Mouse (Mus musculus) thymus, postnatal 4 days (tissue): ENCODE results near the gene Thra.
A peak's percentile ranks its signal among the peaks of the same experiment; 100 is the strongest.

Experiments used
- DNase-seq: peaks from one replicate; pipeline ENCODE4 v3.0.0; 2021

Thra gene

DNA sequence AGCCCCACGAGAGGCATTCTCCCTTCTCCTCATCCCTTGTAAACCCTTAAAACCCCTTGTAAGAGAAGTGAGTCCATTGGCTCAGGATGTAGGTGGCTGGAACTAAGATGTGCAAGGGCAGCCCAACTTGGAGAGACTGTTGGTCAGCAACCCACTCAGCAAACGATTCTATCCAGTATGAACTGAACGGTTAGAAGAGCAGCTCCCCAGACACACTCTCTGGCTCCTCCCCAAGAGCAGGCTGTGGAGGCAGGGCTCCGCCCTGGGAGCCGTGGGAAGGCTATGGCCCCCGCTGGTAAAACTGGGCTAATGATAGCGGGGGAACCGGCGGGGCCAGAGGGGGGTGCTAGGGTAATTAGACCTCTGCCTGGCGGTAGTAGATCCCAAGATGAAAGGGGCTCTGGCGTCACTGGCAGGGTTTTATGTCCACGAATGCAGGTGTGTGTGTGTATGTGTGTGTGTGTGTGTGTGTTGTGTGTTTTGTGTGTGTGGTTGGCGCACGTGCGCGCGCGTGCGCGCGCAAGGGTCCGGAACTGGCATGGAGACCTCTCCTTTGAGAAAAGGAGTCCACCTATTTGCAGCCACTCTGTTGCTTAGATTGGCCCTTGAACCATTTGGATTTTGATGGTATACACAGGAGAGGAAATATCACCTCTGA is at the start of gene Thra:
Thra (plus strand) TSS at position 246 of the 658 bp plus-strand sequence.
- DNase-seq: peak; percentile 55

DNA sequence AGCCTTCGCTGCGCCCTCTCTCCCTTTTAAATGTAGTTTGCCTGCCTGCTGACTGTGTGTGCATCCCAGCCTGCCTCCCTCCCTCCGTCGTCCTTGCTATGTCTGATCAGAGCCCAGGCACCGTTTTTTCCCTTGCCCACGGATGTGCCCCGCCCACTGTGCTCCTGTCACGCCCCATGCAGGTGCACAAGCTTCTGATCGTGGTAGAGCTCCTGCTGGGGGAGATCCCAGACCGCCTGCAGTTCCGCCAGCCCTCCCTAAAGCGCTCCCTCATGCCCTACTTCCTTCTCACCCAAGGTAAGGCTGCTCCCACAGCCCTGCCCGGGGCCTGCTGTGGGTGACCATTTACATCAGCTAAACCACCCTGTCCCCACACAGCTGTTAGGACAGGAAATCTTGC is 47.2 kb upstream of the Thra start:
- peak; percentile 87 for DNase-seq

DNA sequence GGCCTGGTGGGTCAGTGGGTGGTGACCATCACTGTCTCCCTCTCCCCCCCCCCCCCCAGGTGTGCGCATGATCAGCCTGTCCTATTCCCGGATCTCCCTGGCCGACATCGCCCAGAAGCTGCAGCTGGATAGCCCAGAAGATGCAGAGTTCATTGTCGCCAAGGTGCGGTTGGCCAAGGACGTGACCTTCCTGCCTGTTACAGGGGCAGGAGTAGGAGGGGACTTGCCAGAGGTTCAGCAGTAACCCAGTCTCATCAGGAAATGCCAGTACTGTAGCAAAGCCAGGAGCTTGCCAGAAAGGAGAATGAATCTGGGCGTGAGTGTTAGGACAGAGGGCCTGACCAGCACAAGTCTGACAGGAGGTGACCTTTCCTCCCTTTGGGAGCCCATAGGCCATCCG is 46.7 kb upstream of the Thra start:
- no peak for DNase-seq

DNA sequence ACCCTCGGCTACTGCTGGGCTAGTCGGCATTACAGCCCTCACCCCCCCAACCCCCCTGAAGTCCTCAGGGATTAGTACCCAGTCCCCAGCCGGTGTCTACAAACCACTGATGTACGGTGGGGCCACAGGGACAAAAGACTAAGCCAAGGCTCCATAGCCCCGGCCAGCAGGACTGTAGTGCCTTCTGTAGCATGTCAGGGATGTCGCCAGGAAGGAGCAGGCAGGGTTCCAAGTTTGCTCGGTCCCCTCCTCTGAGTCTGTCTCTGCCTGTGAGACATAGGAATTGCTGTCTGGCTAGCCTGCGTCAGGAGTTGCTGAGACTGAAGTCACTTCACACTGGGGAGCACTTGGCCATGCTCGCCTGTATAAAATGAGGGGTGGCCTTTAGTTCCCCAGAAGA is 46.1 kb upstream of the Thra start:
- no peak for DNase-seq

DNA sequence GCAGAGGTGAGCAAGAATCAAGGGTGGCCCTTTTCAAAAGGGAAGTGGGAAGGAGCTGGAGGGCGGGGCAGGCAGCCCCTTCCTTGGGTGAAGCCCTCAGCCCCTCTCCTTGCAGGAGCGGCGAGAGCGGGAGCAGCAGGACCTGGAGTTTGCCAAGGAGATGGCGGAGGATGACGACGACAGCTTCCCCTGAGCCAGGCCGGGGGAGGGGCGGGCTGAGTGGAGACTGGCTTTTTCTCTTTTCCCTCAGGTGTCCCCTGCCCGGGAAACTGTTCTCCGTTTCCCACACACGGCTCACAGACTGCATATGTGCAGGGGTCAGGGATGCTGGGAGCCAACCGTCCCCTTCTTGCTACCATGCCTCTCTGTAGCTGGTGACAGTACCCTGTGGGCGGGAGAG is 45.0 kb upstream of the Thra start:
- DNase-seq: no peak

DNA sequence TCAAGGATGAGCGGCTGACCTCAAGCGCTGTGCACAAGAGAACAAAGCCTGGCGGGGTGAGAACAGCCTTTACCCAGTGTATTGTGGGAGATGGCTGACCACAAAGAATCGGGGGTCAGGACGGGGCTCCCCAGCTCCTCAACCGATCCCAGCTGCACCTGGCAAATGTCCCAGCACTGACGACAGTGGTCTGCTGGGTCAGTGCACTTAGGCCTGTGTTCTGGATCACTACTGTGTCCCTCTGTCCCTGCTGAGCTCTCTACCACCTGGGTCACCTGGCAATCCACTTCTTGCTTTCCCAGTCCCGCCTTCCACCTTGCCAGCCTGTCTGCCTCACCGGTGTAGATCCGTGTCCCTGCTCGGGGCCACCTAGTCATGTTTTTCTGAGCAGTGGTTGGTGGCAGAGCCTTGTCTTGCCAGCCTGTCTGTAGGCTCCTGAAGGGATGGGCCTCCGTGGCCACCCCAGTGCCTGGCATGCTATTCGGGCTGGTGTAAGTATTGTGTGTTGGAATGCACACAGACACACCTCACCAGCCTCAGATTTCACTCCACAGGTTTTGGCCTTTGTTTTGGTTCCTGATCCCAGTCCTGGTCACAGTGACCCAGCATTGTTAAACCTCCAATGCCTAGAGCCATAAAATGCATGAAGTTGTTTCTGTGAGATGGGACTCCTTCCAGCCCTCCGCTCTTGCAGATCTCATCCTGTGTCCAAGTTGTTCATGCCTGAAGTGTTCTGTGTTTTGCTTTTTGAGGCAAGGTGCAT is 43.8 kb upstream of the Thra start:
- DNase-seq: no peak

DNA sequence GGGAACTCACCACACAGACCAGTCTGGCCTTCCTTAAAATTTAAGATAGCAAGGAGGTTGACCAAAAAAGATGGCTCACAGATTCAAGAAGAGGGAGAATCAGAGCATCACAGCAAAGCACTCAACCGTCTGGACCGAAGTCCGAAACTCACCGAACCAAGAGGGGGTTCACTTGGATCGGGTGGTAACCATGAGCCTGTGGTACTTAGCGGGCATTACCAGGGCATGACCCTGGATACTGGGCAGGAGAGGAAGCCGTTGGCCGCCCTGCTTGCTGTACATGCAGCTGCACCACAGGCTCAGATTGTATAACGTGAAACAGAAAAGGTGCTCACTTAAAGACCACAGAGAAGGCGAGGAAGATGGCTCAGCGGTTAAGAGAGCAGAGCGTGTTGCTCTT is 43.2 kb upstream of the Thra start:
- no peak for DNase-seq

DNA sequence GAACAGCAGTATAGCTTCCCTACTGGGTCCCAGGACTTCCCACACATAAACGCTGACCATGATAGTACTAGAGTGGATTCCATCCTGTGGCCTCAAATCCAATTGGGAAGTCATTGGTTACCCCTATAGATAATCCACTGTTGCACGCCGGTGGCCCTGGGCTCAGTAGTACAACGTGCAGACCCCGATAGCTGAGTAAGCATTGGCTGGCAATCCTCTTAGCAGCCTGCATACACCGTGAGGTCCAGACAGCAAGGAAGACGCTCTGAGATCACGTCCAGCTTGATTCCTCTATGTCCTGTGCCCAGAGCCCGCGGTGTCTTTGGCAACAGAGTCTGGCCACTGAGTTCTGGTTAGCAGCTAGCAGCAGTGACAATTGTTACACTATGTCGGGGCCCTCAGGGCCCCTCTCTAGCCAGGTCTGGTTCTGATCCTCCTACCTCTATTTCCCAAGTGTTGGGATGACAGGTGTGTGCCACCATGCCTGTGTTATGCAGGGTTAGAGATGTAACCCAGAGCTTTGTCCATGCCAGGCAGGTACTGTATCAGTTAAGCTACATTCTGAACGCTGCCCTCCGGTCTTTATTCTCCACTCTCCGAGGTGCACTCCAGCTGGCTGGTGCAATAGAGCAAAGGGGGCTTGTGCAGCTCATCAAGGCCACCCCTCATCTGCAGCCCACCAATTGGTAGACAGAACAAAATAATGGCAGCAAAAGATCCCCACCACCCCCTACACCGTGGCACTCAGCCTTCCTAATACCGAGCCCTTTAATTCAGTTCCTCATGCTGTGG is 41.4 kb upstream of the Thra start:
- no peak for DNase-seq

DNA sequence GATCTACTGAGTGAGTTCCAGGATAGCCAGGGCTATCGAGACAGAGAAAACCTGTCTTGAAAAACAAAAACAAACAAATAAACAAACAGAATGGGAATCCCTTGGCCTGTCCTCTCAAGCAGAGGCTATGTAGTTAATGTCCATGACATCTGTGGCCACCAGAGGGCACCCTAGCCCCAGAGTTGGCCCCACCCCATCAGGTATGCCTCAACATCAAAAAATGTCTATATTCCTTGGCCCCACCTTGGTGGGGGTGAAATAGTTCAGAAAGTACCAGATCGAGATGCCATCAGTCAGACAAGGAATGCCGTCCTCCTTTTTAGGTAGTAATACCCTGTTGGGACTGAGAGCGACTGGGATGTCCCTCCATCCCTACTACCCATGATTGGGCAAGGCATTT is 40.5 kb upstream of the Thra start:
- DNase-seq: peak; percentile 89

DNA sequence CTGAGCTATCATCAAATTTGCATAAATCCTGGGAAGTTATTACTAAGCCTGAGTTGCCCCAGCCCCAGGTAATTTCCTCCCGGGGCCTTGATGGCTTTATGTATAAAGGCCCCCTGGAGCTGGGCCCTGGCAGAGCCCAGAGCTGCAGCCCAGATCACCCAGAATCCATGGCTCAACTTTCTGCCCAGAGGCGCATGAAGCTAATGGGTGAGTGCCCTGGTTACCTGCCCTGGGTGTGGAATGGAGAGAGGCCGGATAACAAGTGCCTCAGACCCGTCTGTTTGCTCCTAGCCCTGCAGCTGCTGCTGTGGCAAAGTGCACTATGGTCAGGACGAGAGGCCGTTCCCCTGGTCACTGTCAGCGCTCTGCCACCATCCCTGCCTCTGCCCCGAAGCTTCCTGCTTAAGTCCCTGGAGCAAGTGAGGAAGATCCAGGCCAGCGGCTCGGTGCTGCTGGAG is 39.2 kb upstream of the Thra start, which contains the start of gene Csf3:
Csf3 (plus strand) TSS at position 51 of the 458 bp plus-strand sequence.
- no peak for DNase-seq

DNA sequence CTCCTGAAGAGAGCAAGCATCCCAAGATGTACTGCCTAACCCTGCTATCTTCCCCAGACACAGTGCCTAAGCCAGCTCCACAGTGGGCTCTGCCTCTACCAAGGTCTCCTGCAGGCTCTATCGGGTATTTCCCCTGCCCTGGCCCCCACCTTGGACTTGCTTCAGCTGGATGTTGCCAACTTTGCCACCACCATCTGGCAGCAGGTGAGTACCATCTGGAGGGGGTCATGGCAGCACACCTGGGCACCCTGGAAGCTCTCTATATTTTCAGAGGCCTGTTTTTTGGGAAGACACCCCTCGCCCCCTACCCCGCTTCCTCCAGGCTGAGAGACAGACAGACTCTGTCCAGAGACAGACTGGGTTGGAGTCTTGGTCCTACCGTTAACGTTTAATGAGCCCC is 38.1 kb upstream of the Thra start:
- DNase-seq: no peak

DNA sequence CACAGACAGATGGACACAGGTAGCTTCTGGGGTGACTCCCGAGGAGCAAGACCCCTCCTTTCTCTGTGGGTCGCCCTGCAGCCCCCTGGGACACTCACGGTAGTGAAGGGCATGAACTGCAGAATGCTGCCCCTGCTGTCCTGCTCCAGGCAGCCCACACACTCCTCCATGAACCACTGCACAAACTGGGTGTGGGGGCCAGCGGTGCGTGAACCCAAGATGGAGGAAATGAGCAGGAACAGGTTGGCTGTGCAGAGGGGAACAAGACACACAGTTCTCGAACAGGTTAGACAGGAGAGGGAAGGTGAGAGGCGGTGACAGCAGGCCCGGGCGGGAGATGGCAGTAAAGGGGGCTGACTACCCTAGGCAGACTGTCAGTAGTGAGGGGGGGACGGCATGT is 35.4 kb upstream of the Thra start:
- no peak for DNase-seq

DNA sequence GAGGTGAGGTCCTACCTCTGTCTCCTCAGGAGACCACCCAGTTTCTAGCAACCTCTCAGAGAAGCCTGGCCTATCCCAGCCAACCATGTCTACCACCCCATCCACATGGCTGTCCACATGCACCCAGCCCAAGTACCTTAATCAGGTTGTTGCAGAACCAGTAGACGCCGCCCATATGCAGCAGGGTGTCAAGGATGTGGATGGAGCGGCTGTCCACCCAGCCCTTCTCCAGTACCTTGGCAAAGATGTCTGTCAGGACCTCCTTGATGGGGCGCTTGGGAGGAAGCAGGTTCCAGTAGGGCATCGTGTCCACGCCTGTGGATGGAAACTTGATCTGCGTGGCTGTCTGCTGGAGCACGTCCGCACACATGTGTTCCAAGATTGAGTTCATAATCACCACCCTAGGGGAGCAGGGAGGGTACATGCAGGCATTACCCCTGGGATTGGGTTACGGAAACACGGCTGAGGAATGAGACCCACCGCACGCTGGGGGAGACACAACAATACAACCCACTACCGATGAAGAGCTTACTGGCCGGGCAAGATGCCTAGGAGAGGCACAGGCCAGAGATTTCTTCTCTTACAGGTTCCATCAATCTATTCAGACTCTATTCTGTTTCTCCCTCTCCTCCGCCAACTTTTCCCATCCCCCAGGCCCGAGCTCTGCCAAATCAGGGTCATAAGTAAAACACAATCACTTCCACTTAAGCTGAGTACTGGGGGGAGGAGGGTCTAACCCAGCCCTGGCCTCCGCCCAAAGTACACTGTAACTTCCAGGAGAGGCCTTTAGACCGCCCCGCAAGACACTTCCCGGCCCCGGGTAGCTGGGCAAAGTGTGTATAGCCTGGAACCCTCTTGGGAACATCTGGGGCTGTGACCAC is 32.8 kb upstream of the Thra start:
- DNase-seq: no peak

DNA sequence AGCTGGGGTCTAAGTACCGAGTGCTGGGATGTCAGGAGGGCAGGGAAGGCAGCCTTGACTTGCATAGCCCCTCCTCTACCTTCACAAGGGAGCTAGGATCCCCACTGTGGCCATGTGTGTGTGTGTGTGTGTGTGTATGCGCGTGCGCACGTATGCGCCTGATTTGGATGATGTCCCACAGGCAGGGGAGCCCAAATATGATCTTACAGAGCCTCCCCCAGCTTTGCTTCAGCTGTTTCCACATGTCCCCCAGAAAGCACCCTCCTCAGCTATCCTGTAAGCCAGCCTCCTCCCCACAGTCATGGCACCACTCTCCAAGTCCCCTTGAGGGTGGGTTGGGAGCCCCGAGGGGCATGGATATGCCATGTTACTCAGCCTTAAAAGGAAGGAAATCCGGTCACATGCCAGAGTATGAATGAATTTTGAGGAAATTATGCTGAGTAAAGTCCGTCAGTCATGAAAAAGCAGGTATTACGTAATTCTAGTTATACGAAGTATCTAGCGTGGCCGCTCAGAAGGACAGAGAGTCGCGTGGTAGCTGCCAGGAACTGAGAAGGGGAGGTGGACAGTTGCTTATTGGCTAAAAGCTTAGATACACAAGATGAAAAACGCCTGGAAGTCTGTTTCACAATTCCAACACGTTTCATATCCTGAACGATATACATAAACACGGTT is 32.0 kb upstream of the Thra start:
- DNase-seq: no peak

DNA sequence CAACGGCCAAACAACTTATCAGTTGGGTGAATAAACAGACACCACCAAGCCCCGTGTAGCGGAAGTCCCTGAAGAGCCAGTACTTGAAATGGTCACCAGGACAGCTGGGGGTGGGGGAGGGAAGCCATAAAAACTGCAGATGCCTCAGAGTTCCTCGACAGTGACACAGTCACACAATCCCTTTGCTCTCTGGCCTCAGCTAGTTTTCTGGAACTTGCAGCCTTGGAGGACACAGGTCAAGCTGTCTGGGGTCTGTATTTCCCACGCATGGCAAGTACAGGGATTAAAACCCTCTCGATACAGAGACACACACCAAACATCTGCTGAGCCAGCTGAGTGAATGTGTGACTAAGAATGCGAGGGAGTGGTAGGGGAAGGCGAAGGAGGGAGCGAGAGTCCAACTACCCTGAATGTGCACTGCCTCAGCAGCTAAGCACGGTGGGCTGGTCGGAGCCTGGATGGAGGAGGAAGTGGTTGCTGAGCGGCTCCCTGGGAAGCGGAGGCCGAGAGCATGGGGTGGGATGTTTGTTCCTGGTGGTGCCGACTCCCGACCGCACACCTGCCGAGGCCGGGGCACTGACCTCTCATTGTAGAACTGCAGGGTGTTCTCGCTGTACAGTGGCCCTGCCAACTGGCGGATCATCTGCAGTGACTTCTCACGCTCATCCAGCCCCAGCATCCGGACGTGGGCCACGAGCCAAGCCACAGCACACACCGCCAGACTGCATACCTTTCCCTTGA is 31.3 kb upstream of the Thra start:
- DNase-seq: no peak

DNA sequence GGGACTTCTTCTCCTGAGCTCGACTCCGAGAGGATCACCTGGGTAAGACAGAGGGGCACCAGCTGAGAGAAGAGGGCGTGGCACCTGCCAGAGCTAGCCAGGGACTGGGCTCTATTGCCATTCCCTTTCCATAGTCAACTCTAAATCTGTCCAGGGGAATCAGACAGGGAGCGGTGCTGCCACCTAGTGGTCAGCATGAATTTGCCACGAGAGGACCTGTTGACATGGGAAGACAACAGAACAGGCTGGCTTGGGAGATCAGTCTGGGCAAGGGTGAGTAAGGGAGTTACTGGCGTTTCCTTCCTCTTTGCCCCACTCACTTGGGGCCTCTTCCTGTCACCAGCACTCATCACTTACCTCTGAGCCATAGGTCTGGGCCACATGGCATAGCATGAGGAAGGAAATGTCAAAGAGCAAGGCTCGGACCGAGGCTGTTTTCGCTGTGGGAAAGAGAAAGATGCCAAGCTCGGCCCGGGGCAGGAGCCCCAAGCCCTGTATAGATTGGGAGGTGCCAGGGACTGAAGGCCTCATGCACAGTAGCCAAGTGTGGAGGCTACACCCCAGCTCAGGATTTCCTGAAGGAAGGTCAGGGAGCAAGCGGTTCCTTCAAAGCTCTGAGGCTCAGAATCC is 29.9 kb upstream of the Thra start:
- peak; percentile 88 for DNase-seq

DNA sequence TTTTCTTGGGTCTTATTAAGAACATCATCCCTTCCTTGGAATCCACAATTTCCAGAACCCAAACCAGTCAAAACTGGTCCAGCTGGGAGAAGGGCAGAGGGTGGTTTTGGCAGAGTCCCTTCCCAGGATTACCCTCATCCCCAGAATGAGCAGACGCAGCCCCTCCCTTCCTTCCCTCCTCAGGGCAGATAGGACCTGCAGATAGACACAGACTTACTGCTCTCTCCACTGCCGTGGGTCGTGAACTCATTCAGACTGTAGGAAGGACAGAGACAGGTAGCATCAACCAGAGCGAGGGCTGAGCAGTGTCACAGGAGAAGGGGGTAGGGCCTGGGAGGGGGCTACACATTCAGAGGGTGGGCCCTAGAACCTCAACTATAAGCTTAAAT is 29.4 kb upstream of the Thra start:
- DNase-seq: no peak

DNA sequence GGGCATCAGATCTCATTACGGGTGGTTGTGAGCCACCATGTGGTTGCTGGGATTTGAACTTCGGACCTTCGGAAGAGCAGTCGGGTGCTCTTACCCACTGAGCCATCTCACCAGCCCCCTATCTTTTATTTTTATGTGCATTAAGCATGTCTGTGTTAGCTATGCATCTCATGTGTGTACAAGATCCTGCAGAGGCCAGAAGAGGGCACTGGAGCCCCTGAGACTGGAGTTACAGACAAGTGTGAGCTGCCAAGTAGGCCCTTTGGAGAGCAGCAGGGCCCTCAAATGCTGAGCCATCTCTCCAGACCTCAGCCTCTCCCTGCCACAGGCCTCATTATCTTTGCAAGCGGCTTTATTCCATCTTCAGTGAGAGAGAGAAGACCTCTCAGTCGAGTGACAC is 28.4 kb upstream of the Thra start:
- DNase-seq: peak; percentile 61

DNA sequence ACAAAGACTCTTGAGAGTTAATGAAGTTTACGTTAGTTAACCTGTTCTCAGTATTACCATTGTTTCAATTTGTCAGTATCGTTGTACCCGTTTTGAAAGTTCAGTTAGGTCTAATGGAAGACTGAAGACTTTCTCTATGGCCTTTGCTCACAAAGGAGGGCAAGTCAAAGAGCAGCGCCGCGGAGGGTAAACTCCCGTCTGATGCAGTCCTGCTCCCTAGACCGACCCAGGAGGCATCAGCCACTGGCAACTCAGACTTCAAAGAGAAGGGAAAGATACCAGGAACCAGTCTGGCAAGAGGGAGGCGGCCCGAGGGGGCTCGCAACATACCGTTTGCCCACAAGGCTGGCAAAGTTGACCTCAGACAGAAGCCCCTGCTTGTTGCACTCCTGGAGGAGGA is 26.7 kb upstream of the Thra start:
- peak; percentile 34 for DNase-seq

DNA sequence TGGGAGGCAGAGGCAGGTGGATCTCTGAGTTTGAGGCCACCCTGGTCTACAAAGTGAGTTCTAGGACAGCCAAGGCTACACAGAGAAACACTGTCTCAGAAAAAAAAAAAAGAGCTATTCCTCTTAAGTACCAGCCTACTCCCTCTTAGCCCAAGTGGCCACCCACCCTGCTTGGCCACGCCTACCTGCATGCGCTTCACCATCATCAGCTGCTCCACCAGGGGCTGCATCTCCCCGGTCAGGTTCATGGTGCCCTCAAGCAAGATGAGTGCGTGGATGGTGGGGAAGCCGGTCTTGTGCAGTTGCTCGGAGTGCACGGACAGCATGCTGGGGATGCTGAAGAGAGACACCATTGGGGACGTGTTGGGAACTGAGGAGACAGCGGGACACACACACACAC is 24.5 kb upstream of the Thra start:
- DNase-seq: no peak

DNA sequence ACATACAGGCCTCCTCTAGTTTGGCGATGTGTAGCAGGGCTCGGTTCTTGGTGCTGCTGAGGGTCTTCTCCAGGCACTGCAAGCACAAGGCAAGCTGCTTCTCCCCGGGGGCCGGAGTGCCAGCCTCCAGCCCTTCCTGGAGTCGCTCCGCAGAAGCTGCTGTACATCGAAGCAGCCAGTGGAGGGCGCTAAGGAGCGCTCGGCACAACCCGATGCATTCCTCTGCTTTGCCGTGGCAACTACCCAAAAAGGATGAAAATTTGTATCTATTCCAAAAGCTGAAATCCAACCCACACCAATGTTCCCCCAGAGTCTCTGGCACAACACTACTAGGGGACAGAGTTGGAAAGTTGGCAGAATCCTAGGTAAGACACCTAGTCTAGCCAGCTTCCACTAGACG is 22.5 kb upstream of the Thra start:
- DNase-seq: peak; percentile 78
